ENCODE assay signal across 24 mouse cellular contexts in the genomic region with DNA sequence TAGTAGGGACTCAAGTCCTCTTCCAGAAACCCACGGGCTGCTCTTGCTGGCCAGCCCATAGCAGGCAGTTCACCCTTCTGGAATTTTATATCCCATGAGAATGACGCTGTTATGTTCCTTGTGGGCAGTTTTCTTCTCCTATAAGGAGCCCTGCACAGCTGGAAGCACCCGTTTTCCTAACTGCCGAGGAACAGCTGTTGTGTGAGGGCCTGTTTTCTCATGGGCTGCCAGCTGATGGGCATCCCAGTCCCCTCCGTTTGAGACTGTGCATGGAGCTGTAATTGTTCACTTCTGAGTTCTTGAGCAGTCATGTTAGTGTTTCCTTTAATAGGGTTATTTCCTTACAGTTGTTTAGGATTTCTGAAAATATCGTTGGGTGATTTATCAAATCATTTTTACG. TPM values are rescaled to one million over a fixed set of nuclear protein-coding genes. Genes with fewer than 3 reads are reported as not detected.
DNase-seq lines count a peak whose midpoint lies in the region; ATAC-seq and TF ChIP-seq lines count a peak whose summit lies in the region.
"Had no signal": no experiment of that assay in that cellular context is flagged by ENCODE, and none has a peak within 500 bp of the region (broad histone marks: within the 10 kb centered on the region; RNA-seq: fewer than 3 reads in every experiment).

No protein-coding gene starts in this region.

- TF ChIP-seq CTCF in C2C12 (IDR thresholded peaks at IDR 0.05; ENCODE audit: control insufficient read depth, insufficient read depth, insufficient read length), result no peak

- H3K36me3 ChIP-seq in embryonic facial prominence, embryonic 14.5 days (ENCODE audit: control insufficient read depth, insufficient read depth, low read length), result peaks cover 44% of the 10 kb centered on the region
- peaks cover 72% of the 10 kb centered on the region for H3K36me3 ChIP-seq in embryonic facial prominence, embryonic 10.5 days (replicated peaks)
- H3K36me3 ChIP-seq in intestine, embryonic 14.5 days (ENCODE audit: control insufficient read depth, insufficient read depth, low read length), result peaks cover 41% of the 10 kb centered on the region
- peaks cover 9% of the 10 kb centered on the region for H3K36me3 ChIP-seq in intestine, embryonic 15.5 days
- peaks cover 32% of the 10 kb centered on the region for H3K36me3 ChIP-seq in C2C12 (ENCODE audit: control insufficient read depth, insufficient read depth)
- H3K36me3 ChIP-seq in myocyte (ENCODE audit: control insufficient read depth, insufficient read depth), result peaks cover 25% of the 10 kb centered on the region

- peak; percentile 13 for DNase-seq in embryonic facial prominence, embryonic 14.5 days (ENCODE audit: low spot score)
- DNase-seq in embryonic facial prominence, embryonic 10.5 days (ENCODE audit: low spot score), result no peak
- peak; percentile 41 for DNase-seq in intestine, embryonic 14.5 days (ENCODE audit: low spot score)
- DNase-seq in layer of hippocampus, postnatal 10 days (ENCODE audit: low spot score in 2 of 2), result no peak
- DNase-seq in layer of hippocampus, adult 9-11 months, result no peak
- DNase-seq: adrenal gland, adult 2 months; adrenal gland, adult 8-10 months; adrenal gland, postnatal 10 days; adrenal gland, postnatal 14 days; adrenal gland, postnatal 25 days; adrenal gland, postnatal 36 days; B cell, adult 2 months; cerebellum, adult 11 months; cerebellum, adult 11-12 months; cerebellum, adult 18-20 months had no signal

- H3K27ac ChIP-seq in embryonic facial prominence, embryonic 14.5 days (replicated peaks; ENCODE audit: low read depth, low read length), result no peak overlapping the region
- no peak overlapping the region for H3K27ac ChIP-seq in embryonic facial prominence, embryonic 10.5 days (replicated peaks)
- no peak overlapping the region for H3K27ac ChIP-seq in intestine, embryonic 14.5 days (ENCODE audit: low read depth)
- no peak overlapping the region for H3K27ac ChIP-seq in intestine, embryonic 15.5 days

- peak; percentile 47; the same call in 1 of the 2 replicates for ATAC-seq in embryonic facial prominence, embryonic 14.5 days (ENCODE audit: low read depth)
- ATAC-seq in intestine, embryonic 14.5 days (replicated peaks; ENCODE audit: low FRiP score, low TSS enrichment, low read depth), result no peak
- no peak for ATAC-seq in intestine, embryonic 15.5 days
- ATAC-seq: activated CD4-positive, CD25-positive, alpha-beta regulatory T cell, adult 4 months; CD4-positive, CD25-positive, alpha-beta regulatory T cell, adult 4 months; Patski had no signal

- H3K4me3 ChIP-seq in embryonic facial prominence, embryonic 14.5 days (ENCODE audit: low read depth, low read length), result no peak overlapping the region
- no peak overlapping the region for H3K4me3 ChIP-seq in embryonic facial prominence, embryonic 10.5 days
- no peak overlapping the region for H3K4me3 ChIP-seq in intestine, embryonic 14.5 days (ENCODE audit: low read depth, low read length)
- H3K4me3 ChIP-seq in intestine, embryonic 15.5 days (replicated peaks), result no peak overlapping the region
- H3K4me3 ChIP-seq in C2C12 (ENCODE audit: insufficient read depth, poor library complexity, severe bottlenecking) (no peak overlapping the region), myocyte (no peak overlapping the region)

- no peaks in the 10 kb centered on the region for H3K27me3 ChIP-seq in embryonic facial prominence, embryonic 14.5 days (replicated peaks; ENCODE audit: control insufficient read depth, insufficient read depth, low read length)
- H3K27me3 ChIP-seq in embryonic facial prominence, embryonic 10.5 days (replicated peaks; ENCODE audit: low read depth, poor library complexity, severe bottlenecking), result no peaks in the 10 kb centered on the region
- H3K27me3 ChIP-seq in intestine, embryonic 14.5 days (replicated peaks; ENCODE audit: control insufficient read depth, insufficient read depth, low read length), result no peaks in the 10 kb centered on the region
- no peaks in the 10 kb centered on the region for H3K27me3 ChIP-seq in intestine, embryonic 15.5 days (replicated peaks)
- H3K27me3 ChIP-seq in C2C12 (ENCODE audit: control insufficient read depth, insufficient read depth, insufficient read length) (no peaks in the 10 kb centered on the region), myocyte (ENCODE audit: control insufficient read depth, insufficient read depth, insufficient read length) (no peaks in the 10 kb centered on the region)
- H3K27me3 ChIP-seq: CH12.LX, Patski had no signal

- H3K79me2 ChIP-seq in C2C12 (ENCODE audit: control insufficient read depth, insufficient read depth) (peaks cover 80% of the 10 kb centered on the region), myocyte (ENCODE audit: control insufficient read depth, insufficient read depth) (peaks cover 69% of the 10 kb centered on the region)

- TF ChIP-seq POLR2A in myocyte (IDR thresholded peaks at IDR 0.05; ENCODE audit: insufficient read length, low read depth), result no peak

- H3K4me2 ChIP-seq in embryonic facial prominence, embryonic 14.5 days (ENCODE audit: low read depth, low read length), result no peak overlapping the region
- no peak overlapping the region for H3K4me2 ChIP-seq in intestine, embryonic 14.5 days (ENCODE audit: low read length)
- no peak overlapping the region for H3K4me2 ChIP-seq in intestine, embryonic 15.5 days (replicated peaks)
- no peak overlapping the region for H3K4me2 ChIP-seq in myocyte (ENCODE audit: low read depth)

- WGBS in embryonic facial prominence, embryonic 14.5 days, result 81% methylated on average over 7 of the region's 7 CpGs
- WGBS in embryonic facial prominence, embryonic 10.5 days, result 86% methylated on average over 7 of the region's 7 CpGs
- WGBS in intestine, embryonic 14.5 days, result 73% methylated on average over 7 of the region's 7 CpGs
- WGBS in intestine, embryonic 15.5 days, result 66% methylated on average over 7 of the region's 7 CpGs

- no peak overlapping the region for H3K9ac ChIP-seq in embryonic facial prominence, embryonic 14.5 days (ENCODE audit: low read depth, low read length)
- no peak overlapping the region for H3K9ac ChIP-seq in intestine, embryonic 14.5 days (ENCODE audit: low read length)
- H3K9ac ChIP-seq in intestine, embryonic 15.5 days, result no peak overlapping the region

- H3K79me3 ChIP-seq in C2C12 (ENCODE audit: low read depth), result peaks cover 70% of the 10 kb centered on the region

- H3ac ChIP-seq in C2C12 (ENCODE audit: control insufficient read depth, insufficient read length, low read depth) (no peak overlapping the region), myocyte (ENCODE audit: control insufficient read depth, insufficient read length) (no peak overlapping the region)

- no peaks in the 10 kb centered on the region for H3K9me3 ChIP-seq in embryonic facial prominence, embryonic 14.5 days (ENCODE audit: control insufficient read depth, low read length)
- H3K9me3 ChIP-seq in embryonic facial prominence, embryonic 10.5 days, result no peaks in the 10 kb centered on the region
- no peaks in the 10 kb centered on the region for H3K9me3 ChIP-seq in intestine, embryonic 14.5 days (ENCODE audit: control insufficient read depth, low read length)
- no peaks in the 10 kb centered on the region for H3K9me3 ChIP-seq in intestine, embryonic 15.5 days
- H3K9me3 ChIP-seq: G1E had no signal

- no peaks in the 10 kb centered on the region for H3K4me1 ChIP-seq in embryonic facial prominence, embryonic 14.5 days (ENCODE audit: control insufficient read depth, insufficient read depth, low read length)
- H3K4me1 ChIP-seq in embryonic facial prominence, embryonic 10.5 days, result peaks cover 5% of the 10 kb centered on the region; the same call in 1 of the 2 replicates
- peaks cover 6% of the 10 kb centered on the region; the same call in 1 of the 2 replicates for H3K4me1 ChIP-seq in intestine, embryonic 14.5 days (replicated peaks; ENCODE audit: control insufficient read depth, insufficient read depth, low read length)
- H3K4me1 ChIP-seq in intestine, embryonic 15.5 days (replicated peaks), result no peaks in the 10 kb centered on the region

TF ChIP-seq in C2C12, 6 proteins besides CTCF, POLR2A, EP300 and RAD21:
- TF ChIP-seq MAX (IDR thresholded peaks at IDR 0.05) (no peak), MYOD1 (IDR thresholded peaks at IDR 0.05; ENCODE audit: control insufficient read depth, insufficient read length, low read depth) (peak; percentile 45)

TF ChIP-seq in myocyte, 11 proteins besides CTCF, POLR2A, EP300 and RAD21 (continues in another document):
- TF ChIP-seq USF1 (IDR thresholded peaks at IDR 0.05; ENCODE audit: low read depth) (no peak), REST (IDR thresholded peaks at IDR 0.05; ENCODE audit: insufficient read depth, insufficient read length) (no peak), MAX (IDR thresholded peaks at IDR 0.05; ENCODE audit: low read depth) (no peak), POLR2AphosphoS2 (IDR thresholded peaks at IDR 0.05; ENCODE audit: insufficient read length, low read depth) (no peak)

RNA-seq across cellular contexts. Expression of a gene that starts 8.6 kb away (rescaled TPM):
- polyA plus RNA-seq in embryonic facial prominence, embryonic 14.5 days (2014; fragmentation: Nextera tagmentation; extraction: Ambion mirVana), result 22.9 and 23.8 TPM in 2 replicates
- polyA plus RNA-seq in embryonic facial prominence, embryonic 10.5 days (2016; fragmentation: Nextera tagmentation; extraction: Ambion mirVana), result 23.3 and 23.8 TPM in 2 replicates
- polyA plus RNA-seq in intestine, embryonic 14.5 days (2014; fragmentation: Nextera tagmentation; extraction: Ambion mirVana), result 20.9 and 24.9 TPM in 2 replicates
- polyA plus RNA-seq in intestine, embryonic 15.5 days (2015; fragmentation: Nextera tagmentation; extraction: Ambion mirVana), result 18.0 and 19.5 TPM in 2 replicates
- polyA plus RNA-seq in C2C12 (2012; fragmentation: generic; extraction: Trizol) (14.4 TPM), myocyte (2012; fragmentation: generic; extraction: Trizol) (19.7 TPM)
- total RNA-seq in layer of hippocampus, postnatal 10 days (2021), result 10 to 100 TPM; 69.3 to 71.4 TPM

RNA-seq across cellular contexts. Expression of a gene that starts 20.9 kb away (rescaled TPM):
- polyA plus RNA-seq in embryonic facial prominence, embryonic 14.5 days (2014; fragmentation: Nextera tagmentation; extraction: Ambion mirVana), result 0.42 and 0.58 TPM in 2 replicates
- 0.11 and 0.15 TPM in 2 replicates for polyA plus RNA-seq in embryonic facial prominence, embryonic 10.5 days (2016; fragmentation: Nextera tagmentation; extraction: Ambion mirVana)
- polyA plus RNA-seq in intestine, embryonic 14.5 days (2014; fragmentation: Nextera tagmentation; extraction: Ambion mirVana), result 0.07 and 0.50 TPM in 2 replicates
- polyA plus RNA-seq in intestine, embryonic 15.5 days (2015; fragmentation: Nextera tagmentation; extraction: Ambion mirVana), result 0.16 and 0.38 TPM in 2 replicates
- polyA plus RNA-seq in C2C12 (2012; fragmentation: generic; extraction: Trizol), result 0.25 TPM
- polyA plus RNA-seq in myocyte (2012; fragmentation: generic; extraction: Trizol), result 17.1 TPM
- under 1 TPM; 0.41 to 0.80 TPM for total RNA-seq in layer of hippocampus, postnatal 10 days (2021)
- total RNA-seq: CH12.LX, MEL had no signal
- polyA plus RNA-seq: activated CD4-positive, CD25-positive, alpha-beta regulatory T cell, adult 4 months; CD4-positive, CD25-positive, alpha-beta regulatory T cell, adult 4 months; G1E had no signal

RNA-seq across cellular contexts. Expression of a gene that starts 35.4 kb away (rescaled TPM):
- polyA plus RNA-seq in embryonic facial prominence, embryonic 14.5 days (2014; fragmentation: Nextera tagmentation; extraction: Ambion mirVana), result 388 and 486 TPM in 2 replicates
- 378 and 386 TPM in 2 replicates for polyA plus RNA-seq in embryonic facial prominence, embryonic 10.5 days (2016; fragmentation: Nextera tagmentation; extraction: Ambion mirVana)
- 452 and 522 TPM in 2 replicates for polyA plus RNA-seq in intestine, embryonic 14.5 days (2014; fragmentation: Nextera tagmentation; extraction: Ambion mirVana)
- polyA plus RNA-seq in intestine, embryonic 15.5 days (2015; fragmentation: Nextera tagmentation; extraction: Ambion mirVana), result 485 and 543 TPM in 2 replicates
- 1,015 TPM for polyA plus RNA-seq in C2C12 (2012; fragmentation: generic; extraction: Trizol)
- polyA plus RNA-seq in myocyte (2012; fragmentation: generic; extraction: Trizol), result 1,348 TPM
- total RNA-seq in layer of hippocampus, postnatal 10 days (2021), result 100 to 1,000 TPM; 414 to 429 TPM

Comparison
In these comparisons a context has a peak if more than half of its experiments do, and no peak if none do; other contexts are left out.
1. DNase-seq: peak in embryonic facial prominence, embryonic 14.5 days (single experiment) and intestine, embryonic 14.5 days (single experiment); none in embryonic facial prominence, embryonic 10.5 days (single experiment), layer of hippocampus, postnatal 10 days (0 of 2) and layer of hippocampus, adult 9-11 months (single experiment).
2. RNA of a gene that starts 20.9 kb away (polyA plus RNA-seq): 17.1 TPM in myocyte (single experiment); 0.42 to 0.58 TPM in embryonic facial prominence, embryonic 14.5 days, 0.25 TPM in C2C12 (single experiment), 0.16 to 0.38 TPM in intestine, embryonic 15.5 days, 0.11 to 0.15 TPM in embryonic facial prominence, embryonic 10.5 days and 0.07 to 0.50 TPM in intestine, embryonic 14.5 days; every median in the first group is over 10 times any median in the second.